Mouse (Mus musculus): ENCODE measurements around the gene Tescl. TPM values are rescaled to one million over a fixed set of nuclear protein-coding genes. Genes with fewer than 3 reads are reported as not detected.
A peak's percentile ranks its signal among the peaks of the same experiment; 100 is the strongest.

Tescl gene
- total RNA-seq, 2 experiments from 2014 or later, result not detected

DNA sequence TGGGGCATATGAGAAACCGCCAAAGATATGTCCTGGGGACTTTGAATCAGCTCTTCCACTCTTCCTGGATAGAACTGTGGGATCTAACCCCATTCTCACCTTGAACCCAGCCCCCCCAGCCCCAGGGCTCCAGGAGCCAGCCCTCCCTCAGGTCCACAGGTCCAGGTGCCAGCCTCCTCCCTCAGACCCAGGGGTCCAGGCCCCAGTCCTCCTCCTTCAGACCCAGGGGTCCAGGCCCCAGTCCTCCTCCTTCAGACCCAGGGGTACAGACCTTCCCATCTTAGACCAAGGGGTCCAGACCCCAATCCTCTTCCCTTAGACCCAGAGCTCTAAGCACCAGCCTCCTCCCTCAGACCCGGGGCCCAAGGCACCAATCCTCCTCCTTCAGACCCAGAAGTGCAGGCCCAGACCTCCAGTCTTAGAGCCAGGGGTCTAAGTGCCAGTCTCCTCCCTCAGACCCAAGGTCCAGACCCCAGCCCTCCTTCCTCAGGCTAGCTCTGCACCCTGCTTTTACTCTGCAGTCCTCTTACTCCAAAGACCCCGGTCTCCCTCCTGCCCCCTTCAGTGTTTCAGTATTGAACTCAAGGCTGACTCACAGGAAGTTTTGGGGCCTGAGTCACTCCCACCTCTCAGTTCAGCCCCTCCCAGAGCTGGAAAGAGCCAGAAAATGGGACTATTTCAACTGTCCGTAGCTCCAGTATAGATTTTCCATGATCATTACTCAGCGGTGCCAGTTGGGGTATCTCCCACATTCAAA lies 31.7 kb upstream of the Tescl start:
- intact Hi-C loops (cut with DNase I), result no loop called here

DNA sequence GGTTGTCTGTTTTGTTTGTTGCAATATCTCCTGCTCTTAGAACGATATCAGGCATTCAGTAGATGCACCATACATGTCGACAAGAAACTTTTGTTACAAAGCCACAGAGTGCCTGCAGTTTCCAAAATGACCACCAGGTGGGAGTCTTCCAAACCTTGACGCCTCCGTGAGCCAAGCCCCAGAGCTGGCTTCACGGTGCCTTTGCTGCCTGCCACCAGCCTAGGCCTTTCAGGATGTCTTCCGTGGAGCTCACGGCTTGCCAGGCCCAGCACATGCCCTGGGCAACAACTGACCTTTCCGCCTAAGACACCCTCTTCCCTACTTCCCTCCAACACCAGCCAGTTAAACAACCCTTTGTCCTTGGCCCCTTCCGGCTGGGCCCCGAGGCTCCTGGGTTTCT lies 31.1 kb upstream of the Tescl start:
- intact Hi-C loops (cut with DNase I), result no loop called here
- peak; percentile 86 to 87 for DNase-seq (ENCODE audit: extremely low spot score in 1 of 2, low spot score in 2 of 2)

More for the DNA sequence above, 31.7 kb upstream of the Tescl start:
- no peak for DNase-seq (ENCODE audit: extremely low spot score in 1 of 2, low spot score in 2 of 2)

DNA sequence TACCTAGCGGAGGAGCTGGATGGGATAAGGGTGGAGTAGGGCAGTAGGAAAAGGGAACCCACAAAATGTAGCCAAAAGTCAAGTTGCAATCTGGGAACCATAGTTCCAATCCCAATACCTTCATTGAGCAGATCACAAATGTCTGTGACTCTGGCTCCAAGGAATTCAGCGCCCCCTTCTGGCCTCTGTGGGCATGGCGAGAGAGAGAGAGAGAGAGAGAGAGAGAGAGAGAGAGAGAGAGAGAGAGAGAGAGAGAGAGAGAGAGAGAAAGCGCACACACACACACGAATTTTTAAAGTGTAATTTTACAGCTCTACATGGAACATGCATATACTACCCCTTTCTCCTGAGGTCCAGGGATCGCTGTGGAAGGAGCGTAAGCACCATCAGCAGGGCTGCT lies 29.5 kb upstream of the Tescl start:
- peak in 1 of 2 experiments; percentile 64 for DNase-seq (ENCODE audit: extremely low spot score in 1 of 2, low spot score in 2 of 2)
- intact Hi-C loops (cut with DNase I), result no loop called here

DNA sequence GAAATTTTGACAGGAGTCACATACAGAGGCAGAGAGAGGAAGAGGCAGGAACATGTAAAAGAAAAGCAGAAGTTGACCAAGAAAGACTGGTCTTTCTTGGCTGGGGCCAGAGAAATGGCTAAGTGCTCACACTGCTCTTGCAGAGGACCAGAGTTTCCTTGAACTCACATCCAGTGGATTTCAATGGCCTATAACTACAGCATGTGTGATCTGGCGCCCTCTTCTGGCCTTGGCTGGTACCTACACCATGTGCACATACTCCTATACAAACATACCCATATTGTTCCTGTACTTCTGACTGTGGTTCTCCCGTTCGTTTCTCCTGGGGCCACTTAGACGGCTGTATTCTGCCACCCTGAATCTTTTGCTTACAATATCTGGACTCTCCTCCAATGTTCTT lies 27.3 kb upstream of the Tescl start:
- DNase-seq (ENCODE audit: extremely low spot score in 1 of 2, low spot score in 2 of 2), result no peak
- intact Hi-C loops (cut with DNase I), result no loop called here

DNA sequence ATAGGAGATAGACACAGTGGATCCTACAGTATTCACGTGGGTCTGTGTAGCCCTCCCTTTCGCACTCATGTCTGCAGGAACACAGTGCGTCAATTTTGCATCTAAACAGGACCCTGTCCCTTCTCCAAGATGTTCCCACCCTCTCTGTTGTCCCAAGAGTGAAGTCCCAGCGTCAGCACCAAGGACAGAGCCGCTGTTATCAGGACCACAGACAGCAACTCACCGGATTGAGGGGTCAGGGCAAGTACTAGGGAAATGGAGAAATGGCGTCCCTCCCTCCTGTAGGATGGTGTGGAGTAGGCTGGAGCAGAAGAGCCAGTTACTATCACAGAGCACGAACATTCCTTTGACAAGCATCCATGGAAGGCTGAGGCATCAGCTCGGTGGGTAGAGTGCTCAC lies 25.5 kb upstream of the Tescl start:
- DNase-seq (ENCODE audit: extremely low spot score in 1 of 2, low spot score in 2 of 2), result no peak
- intact Hi-C loops (cut with DNase I), result no loop called here

DNA sequence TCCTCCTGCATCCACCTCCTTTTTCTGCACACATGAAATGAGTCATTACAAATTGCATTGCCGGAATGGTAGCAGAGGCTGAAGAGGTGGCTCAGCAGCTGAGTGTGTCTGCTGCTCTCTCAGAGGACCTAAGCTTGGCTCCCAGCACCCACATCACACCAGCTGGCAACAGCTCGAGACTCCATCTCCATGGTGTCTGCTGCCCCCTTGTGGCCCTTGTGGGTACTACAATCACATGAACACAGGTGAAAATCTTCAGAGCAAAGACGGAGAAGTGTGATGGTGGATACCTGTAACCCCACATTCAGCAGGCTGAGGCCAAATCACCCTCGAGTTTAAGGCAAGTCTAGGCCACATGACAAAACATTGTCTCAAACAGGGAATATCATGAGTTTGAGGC lies 24.2 kb upstream of the Tescl start:
- DNase-seq (ENCODE audit: extremely low spot score in 1 of 2, low spot score in 2 of 2), result no peak
- intact Hi-C loops (cut with DNase I), result no loop called here

DNA sequence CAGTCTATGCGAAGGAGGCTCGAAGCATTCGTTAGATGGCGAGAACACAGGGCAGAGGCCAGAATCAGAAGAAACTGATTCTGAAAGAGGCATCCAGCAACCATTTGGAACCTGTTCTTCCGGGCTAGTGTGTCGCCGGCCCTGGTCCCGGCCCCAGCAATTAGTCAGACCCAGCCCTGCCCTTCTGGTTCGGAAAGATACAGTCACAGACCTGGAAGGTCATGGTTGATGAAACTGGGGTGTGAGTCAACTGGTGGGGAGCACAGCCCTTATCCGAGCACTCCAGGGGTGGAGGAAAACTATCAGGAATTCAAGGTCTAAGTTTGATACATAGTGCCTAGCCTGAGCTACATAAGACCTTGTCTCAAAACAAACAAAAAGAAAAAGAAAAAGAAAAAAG lies 22.3 kb upstream of the Tescl start:
- intact Hi-C loops (cut with DNase I), result no loop called here
- DNase-seq (ENCODE audit: extremely low spot score in 1 of 2, low spot score in 2 of 2), result no peak

DNA sequence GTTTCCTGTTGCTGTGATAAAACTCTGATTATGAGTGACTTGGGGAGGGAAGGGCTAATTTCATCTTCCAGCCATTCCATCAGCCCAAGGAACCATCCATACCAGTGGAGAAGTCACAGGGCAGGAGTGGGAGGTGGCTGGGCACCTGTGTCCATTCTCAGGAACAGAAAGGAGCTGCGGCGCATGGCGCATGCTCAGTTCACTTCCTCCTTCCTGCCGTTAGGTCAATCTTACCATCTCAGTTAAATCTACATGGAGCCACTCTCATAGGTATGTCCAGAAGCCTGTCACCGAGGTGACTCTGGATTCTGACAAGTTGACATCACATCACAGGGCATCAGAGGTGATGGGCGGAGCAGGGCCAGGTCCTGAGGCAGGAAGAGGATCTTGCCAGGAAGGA lies 21.9 kb upstream of the Tescl start:
- DNase-seq (ENCODE audit: extremely low spot score in 1 of 2, low spot score in 2 of 2), result no peak
- intact Hi-C loops (cut with DNase I), result no loop called here

DNA sequence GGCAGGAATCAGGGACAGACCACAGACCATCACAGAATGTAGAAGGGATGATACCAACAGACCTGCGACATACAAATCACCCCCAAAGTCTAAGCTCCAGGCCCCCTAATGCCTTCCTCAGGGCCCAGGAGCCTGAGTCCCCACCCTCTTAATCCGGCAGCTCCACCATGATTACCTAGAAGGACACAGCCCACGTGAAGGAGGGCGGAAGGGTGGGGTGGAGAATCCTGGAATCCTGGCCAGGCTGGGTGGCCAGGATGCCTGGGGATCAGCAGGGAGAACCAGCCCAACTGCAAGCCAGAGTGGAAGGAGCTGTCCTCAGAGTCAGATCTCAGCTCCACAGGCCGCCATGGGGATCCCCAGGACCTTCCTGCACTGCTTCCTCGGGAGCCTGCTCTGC lies 15.2 kb upstream of the Tescl start, which contains the start of gene Lypd5:
Gene Lypd5 (plus strand): TSS at position 301 of the 400 bp plus-strand sequence.
- intact Hi-C loops (cut with DNase I), result no loop called here
- DNase-seq (ENCODE audit: extremely low spot score in 1 of 2, low spot score in 2 of 2), result no peak

DNA sequence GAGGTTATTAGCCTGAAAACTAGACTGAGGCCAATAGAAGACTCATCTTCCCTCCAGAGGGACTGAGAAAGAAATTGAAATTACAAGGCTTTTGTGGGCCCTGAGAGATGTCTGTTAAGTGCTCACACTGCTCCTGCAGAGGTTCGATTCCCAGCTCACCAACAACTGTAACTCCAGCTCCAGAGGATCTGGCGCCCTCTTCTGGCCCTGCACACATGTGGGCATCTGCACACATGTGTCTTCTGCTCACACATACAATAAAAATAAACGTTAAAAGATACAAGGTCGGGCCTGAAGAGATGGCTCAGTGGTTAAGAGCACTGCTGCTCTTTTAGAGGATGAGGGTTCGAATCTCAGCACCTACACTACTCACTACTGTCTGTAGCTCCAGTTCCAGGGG lies 12.7 kb upstream of the Tescl start:
- intact Hi-C loops (cut with DNase I), result no loop called here
- no peak for DNase-seq (ENCODE audit: extremely low spot score in 1 of 2, low spot score in 2 of 2)

DNA sequence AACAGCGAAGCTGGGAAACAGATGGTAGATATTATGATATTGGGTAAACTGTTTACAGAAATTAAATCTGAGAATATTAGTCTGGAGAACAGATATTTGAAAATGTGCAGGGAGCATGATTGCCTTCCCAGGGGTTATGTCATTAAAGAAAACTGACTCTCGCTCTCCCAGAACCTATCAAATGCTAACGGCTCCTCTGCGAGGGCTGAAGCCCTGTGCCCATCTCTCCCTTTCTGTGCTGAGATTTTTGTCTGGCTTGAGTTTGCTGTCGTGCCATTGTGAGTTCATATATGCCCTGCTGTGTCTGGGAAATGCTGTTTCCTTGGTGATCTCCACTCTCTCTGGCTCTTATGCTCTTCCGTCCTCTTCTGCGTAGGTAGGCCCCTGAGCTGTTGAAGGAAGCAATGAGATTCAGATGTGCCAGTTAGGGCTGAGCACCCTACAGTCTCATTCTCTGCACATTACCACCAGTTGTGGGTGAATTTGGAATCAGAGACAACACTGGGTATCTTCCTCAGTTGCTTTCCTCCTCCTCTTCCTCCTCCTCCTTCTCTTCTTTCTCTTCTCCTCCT lies 10.1 kb upstream of the Tescl start:
- intact Hi-C loops (cut with DNase I), result loop anchor here (5.0 kb wide), 1 partner anchor 39 kb away; no protein-coding TSS in a partner anchor
- no peak for DNase-seq (ENCODE audit: extremely low spot score in 1 of 2, low spot score in 2 of 2)

DNA sequence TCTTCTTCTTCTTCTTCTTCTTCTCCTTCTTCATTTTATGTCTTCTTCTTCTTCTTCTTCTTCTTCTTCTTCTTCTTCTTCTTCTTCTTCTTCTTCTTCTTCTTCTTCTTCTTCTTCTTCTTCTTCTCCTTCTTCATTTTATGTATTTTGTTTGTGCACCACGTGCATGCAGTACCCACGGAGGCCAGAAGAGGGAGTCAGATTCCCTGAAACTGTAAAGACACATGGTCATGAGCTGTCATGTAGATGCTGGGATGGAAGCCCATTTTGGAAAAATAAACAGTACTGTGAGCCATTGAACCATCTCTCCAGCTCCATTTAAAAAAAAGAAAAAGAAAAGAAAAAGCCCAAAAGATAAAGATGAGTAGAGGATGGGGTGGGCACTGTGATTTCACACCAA lies 4.5 kb upstream of the Tescl start:
- intact Hi-C loops (cut with DNase I), result loop anchor here (10.0 kb wide), 1 partner anchor 137 kb away; no protein-coding TSS in a partner anchor
- DNase-seq (ENCODE audit: extremely low spot score in 1 of 2, low spot score in 2 of 2), result no peak

DNA sequence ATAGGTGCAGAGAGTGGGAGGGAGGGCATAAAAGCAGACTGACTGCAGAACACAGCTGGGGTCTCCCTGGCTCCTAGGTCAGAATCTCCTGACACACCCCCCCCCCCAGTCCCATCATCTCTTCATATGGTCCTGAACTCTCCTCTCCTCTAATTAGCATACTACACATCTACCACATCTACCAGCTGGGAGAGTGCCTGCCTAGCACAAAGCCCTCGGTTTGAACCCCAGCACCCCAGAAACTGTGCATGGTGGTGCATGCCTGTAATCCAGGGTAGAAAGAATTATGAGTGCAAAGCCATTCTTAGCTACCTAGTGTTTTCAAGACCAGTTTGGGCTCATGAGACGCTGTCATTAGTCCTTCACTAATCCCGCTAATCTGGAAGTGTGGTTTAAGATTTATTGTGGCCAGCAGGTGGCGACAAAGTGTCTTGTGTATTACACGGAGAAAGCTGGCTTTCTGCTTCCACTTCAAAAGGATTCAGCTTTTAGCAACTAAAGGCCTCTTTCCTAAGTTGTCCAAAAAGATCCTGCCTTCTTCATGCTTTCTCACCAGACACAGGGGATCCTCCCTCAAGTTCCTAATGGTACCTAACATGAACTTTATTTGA lies 2.1 kb upstream of the Tescl start:
- DNase-seq (ENCODE audit: extremely low spot score in 1 of 2, low spot score in 2 of 2), result peak; percentile 66 to 80
- intact Hi-C loops (cut with DNase I), result loop anchor here (10.0 kb wide), 1 partner anchor 139 kb away; no protein-coding TSS in a partner anchor

DNA sequence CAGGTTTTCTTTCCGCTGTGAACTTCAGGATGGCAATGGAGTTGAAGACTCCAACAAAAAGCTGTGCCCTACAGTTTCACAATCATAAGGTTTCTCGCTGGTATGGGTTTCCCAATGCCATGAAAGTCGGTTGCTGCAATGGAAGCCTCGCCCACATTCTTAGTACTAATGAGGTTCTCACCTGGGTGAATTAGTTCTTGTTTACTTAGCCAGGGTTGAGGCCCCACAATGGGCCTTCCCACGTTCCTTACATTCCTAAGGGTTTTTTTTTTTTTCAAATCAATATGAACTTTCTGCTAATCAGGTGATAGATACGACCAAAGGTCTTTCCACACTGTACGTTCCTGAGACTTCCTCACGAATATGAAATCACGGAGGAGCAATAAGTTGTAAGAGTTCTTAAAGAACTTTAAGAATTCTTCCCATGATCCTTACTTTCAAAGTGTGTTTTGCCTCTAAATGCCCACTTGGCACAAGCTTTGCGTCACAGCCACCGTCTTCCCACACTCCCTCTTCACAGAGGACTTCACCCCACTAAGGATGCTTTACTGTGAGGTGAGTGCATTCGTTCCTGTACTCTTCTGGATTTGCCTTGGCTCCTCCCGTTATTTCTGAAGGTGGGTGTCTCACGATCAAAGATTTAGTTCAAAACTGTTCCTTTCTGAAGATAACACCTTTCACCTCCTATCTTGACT lies 6.3 kb downstream of the Tescl start:
- DNase-seq (ENCODE audit: extremely low spot score in 1 of 2, low spot score in 2 of 2), result no peak
- intact Hi-C loops (cut with DNase I), result no loop called here

DNA sequence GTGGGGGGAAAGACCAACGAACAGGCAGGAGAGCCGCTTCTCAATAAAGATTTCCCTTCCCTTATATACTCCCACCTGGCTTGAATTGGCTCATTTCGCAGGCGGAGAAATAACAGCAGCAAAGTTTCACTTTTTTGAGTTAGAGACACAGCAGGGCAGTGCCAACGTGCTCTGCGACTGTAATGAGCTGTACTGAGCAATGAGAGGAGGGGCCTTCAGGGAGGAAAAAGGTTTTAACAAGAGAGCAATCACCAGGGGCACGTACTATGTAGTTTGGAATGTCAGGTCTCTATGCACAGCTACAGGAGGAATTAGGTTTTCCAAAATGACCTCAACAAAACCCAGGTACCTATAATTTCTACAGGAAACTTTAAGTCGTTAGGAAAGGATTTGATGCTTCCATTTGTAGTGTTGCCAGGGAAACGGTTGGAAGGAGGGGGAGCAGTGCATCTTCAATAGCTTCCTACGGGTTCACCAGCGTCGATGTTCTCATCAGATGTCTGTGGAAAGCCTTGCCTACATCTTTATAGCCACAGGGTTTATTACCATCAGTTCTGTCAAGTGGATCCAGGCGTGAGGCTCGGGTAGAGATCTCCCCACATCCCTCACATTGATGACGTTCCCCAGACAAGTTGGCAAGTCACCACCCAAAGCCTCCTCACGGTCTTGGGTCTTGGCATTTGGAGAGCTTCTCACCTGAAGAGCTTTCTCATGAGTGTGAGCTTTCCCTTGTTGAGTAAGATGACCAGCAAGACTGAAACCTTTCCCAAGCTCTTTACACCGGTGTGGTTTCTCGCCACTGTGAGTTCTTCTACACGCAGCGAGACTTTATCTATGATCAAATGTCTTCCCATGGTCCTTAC lies 7.2 kb downstream of the Tescl start:
- intact Hi-C loops (cut with DNase I), result no loop called here
- no peak for DNase-seq (ENCODE audit: extremely low spot score in 1 of 2, low spot score in 2 of 2)

DNA sequence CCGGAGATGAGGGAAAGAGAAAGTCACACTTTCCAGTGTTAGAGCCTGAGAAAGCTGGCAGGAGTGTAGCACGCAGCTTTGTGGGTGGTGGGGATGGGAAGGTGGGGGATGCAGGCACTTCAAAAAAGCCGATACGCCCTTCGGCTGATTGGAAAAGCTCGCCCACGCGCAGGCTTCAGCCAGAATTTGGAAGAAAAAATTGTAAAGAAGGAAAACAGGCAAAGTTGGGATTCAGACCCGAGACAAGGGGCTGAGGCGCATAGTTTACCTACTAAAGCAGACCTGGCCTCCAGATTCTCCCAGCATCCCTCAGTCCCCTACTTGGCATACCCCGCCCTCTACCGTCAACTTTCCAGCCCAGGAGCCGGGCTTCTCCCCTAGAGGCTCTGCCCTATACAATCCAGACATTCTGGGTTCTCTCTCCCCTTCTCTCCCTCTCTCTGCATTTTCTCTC lies 8.0 kb downstream of the Tescl start:
- peak; percentile 39 to 53 for DNase-seq (ENCODE audit: extremely low spot score in 1 of 2, low spot score in 2 of 2)
- intact Hi-C loops (cut with DNase I), result no loop called here

DNA sequence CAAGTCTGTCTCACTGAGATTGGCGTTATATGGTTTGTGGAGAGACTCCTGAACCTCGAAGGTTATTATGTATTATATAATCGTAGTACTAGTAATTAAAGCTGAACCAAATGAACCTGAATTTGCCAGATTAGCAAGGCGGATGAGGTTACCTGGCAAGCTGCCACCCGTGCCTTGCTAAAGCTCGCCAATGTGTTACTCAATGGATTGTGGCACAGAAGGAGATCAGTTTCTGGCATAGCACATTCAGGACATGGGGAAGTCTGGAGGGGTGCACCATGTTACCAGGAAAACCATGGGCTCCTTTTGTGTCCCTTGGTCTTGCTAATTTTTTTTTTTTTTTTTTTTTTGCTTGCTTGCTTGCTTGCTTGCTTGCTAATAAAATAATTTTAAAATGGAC lies 8.5 kb downstream of the Tescl start:
- intact Hi-C loops (cut with DNase I), result no loop called here
- peak in 1 of 2 experiments; percentile 67 for DNase-seq (ENCODE audit: extremely low spot score in 1 of 2, low spot score in 2 of 2)

DNA sequence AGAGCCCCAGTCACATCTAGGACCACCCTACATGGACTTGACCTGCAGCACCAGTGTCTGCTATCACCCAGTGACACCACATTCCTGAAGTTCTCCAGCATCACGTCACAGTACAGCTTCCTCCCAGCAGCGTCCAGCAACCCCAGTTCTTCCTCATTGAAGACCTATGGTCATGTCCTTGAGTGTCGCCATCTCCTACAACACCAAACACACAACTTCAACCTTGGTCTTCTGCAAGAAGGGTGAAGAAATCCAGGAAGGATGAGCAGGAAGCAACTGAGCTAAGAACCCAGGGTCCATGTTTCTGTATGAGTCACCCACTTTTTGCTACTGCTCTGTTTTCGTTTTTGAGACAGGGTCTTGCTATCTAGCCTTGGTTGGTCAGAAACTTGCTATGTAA lies 11.1 kb downstream of the Tescl start:
- intact Hi-C loops (cut with DNase I), result no loop called here
- no peak for DNase-seq (ENCODE audit: extremely low spot score in 1 of 2, low spot score in 2 of 2)

DNA sequence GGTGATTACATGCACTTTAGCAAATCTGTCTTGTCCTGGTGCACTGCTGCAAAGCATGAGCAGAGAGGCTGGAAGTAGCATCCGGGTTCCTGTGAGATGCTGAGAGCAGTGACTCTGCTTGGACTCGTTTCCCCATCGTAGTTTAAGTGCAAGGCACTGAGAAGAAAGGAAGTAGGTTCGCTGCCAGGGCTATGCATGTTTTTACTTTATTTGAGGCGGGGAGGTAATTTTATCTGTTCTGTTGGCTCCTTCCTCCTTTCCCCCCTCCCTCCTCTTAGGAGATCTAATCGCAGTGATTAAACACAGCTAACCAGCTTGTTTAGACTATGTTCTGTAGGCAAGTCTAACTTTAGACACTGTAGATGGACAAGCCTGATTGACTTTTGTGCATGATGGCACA lies 14.8 kb downstream of the Tescl start:
- intact Hi-C loops (cut with DNase I), result no loop called here
- no peak for DNase-seq (ENCODE audit: extremely low spot score in 1 of 2, low spot score in 2 of 2)

Data from left cerebral cortex, postnatal 10 days (tissue).